Mouse (Mus musculus): Measurements from ENCODE around the gene Zswim3. TPM values are rescaled to one million over a fixed set of nuclear protein-coding genes. Genes with fewer than 3 reads are reported as not detected.
A peak's percentile ranks its signal among the peaks of the same experiment; 100 is the strongest.
"Not testable (repeated sequence)": the region's sequence is repeated elsewhere in the genome, so short reads cannot be mapped to it uniquely, and the experiment has no call there.

The Zswim3 gene
- total and polyA plus RNA-seq, 2 experiments: 0.82 to 0.83 TPM

DNA sequence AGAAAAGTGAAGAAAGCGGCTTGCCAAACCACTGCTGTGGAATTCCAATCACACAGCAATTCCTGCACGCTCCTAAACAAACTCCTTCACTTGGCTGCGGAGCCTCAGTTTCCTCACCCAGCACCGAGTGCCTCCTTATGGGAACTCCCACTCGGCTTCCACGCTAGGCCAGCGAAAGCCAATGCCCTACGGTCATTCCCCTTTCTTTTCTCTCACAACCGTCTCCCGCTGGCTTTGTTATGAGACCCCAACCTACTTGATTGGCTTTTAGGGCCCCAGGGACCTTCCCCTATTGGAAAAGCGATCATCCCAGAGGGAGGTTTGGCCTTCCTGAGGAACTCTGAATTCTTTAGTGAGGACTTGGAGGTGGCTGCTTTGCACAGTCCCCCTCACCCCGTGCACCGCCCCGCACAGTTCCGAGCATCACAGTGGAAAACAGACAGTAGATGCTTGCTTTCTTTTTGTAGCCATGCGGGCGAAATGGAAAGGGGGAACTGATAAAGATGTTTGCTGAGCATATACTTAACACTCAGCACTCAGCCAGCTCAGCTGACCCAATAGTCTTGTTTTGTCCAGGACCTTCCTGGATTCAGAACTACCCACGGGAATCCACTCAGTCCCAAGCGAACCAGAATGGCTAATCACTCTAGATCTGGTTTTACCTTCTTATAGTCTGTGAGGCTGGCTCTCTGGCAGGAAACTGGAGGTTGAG is 53.1 kb downstream of the Zswim3 start:
- H3K4me1 ChIP-seq (ENCODE audit: control insufficient read depth, insufficient read depth, low read length): peaks cover 13% of the 10 kb centered on the region
- no peak for TF ChIP-seq POLR2A (IDR thresholded peaks at IDR 0.05; ENCODE audit: extremely low read depth, insufficient read depth, low read length)
- no peaks in the 10 kb centered on the region for H3K27me3 ChIP-seq (ENCODE audit: control insufficient read depth, insufficient read depth, low read length)
- H3K27ac ChIP-seq (replicated peaks; ENCODE audit: insufficient read depth, low read depth, low read length): peak overlapping the region; percentile 11
- no peak for DNase-seq (ENCODE audit: extremely low read depth, low read depth, low spot score)
- no peaks in the 10 kb centered on the region; the same call in 1 of the 2 replicates for H3K36me3 ChIP-seq (ENCODE audit: control insufficient read depth, insufficient read depth, low read length)
- no peaks in the 10 kb centered on the region for H3K79me2 ChIP-seq (ENCODE audit: control insufficient read depth, insufficient read depth, low read length)
- peak overlapping the region; percentile 77; the same call in 1 of the 2 replicates for H3K4me3 ChIP-seq (ENCODE audit: insufficient read depth, low read depth, low read length)
- WGBS: 62% methylated on average over 19 of the region's 19 CpGs
- H3K9ac ChIP-seq (ENCODE audit: low read depth, low read length): no peak overlapping the region

GRCm38 (mm10) chr2:164859155-164859554 is 54.3 kb downstream of the Zswim3 start:
- Histone ChIP-seq H3K27ac (replicated peaks; ENCODE audit: insufficient read depth, low read depth, low read length) (peak overlapping the region; percentile 94), H3K79me2 (ENCODE audit: control insufficient read depth, insufficient read depth, low read length) (no peaks in the 10 kb centered on the region), H3K9ac (ENCODE audit: low read depth, low read length) (peak overlapping the region; percentile 61), H3K36me3 (ENCODE audit: control insufficient read depth, insufficient read depth, low read length) (no peaks in the 10 kb centered on the region), H3K4me3 (ENCODE audit: insufficient read depth, low read depth, low read length) (peak overlapping the region; percentile 35), H3K27me3 (ENCODE audit: control insufficient read depth, insufficient read depth, low read length) (no peaks in the 10 kb centered on the region), H3K4me1 (ENCODE audit: control insufficient read depth, insufficient read depth, low read length) (peaks cover 13% of the 10 kb centered on the region)
- TF ChIP-seq CTCF (IDR thresholded peaks at IDR 0.05; ENCODE audit: low read depth, low read length) (no peak), POLR2A (IDR thresholded peaks at IDR 0.05; ENCODE audit: extremely low read depth, insufficient read depth, low read length) (no peak)
- 45% methylated on average over 2 of the region's 2 CpGs for WGBS
- DNase-seq (ENCODE audit: extremely low read depth, low read depth, low spot score): no peak

DNA sequence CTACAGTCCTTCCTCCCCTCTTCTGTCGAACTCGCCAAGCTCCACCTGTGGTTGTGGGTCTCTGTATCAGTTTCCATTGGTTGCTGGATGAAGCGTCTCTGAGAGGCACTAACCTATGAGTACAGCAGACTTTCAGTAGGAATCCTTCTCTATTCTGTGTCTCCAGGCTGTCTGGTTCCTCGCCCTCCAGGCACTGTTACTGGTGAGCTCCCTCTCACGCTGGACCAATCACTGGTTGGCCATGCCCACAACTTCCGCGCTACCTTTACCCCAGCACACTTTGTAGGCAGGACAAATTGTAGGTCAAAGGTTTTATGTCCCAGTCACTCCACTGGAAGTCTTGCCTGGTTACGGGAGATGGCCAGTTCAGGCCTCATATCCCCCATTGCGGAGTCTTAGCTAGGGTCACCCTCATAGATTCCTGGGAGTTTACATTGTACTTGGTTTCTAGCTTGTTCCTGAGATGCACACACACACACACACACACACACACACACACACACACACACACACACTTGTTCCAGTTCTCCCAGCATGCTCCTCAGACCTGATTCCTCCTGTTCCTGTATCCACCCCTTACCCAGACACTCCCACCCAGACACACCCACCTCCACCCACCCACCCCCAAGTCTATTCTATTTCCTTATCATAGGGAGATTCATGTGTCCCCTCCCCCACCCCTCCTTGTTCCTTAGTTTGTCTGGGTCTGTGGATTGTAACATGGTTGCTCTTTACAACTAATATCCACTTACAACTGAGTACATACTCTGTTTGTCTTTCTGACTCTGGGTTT is 54.9 kb downstream of the Zswim3 start:
- Histone ChIP-seq H3K9ac (ENCODE audit: low read depth, low read length) (peak overlapping the region; percentile 61), H3K27me3 (ENCODE audit: control insufficient read depth, insufficient read depth, low read length) (no peaks in the 10 kb centered on the region), H3K79me2 (ENCODE audit: control insufficient read depth, insufficient read depth, low read length) (no peaks in the 10 kb centered on the region), H3K27ac (replicated peaks; ENCODE audit: insufficient read depth, low read depth, low read length) (peak overlapping the region; percentile 94), H3K4me1 (ENCODE audit: control insufficient read depth, insufficient read depth, low read length) (peaks cover 13% of the 10 kb centered on the region), H3K36me3 (ENCODE audit: control insufficient read depth, insufficient read depth, low read length) (no peaks in the 10 kb centered on the region), H3K4me3 (ENCODE audit: insufficient read depth, low read depth, low read length) (peak overlapping the region; percentile 35)
- 14% methylated on average over 9 of the region's 9 CpGs for WGBS
- DNase-seq (ENCODE audit: extremely low read depth, low read depth, low spot score): peak; percentile 97
- TF ChIP-seq POLR2A (IDR thresholded peaks at IDR 0.05; ENCODE audit: extremely low read depth, insufficient read depth, low read length) (peak; percentile 40; the same call in 1 of the 2 replicates), CTCF (IDR thresholded peaks at IDR 0.05; ENCODE audit: low read depth, low read length) (no peak)

DNA sequence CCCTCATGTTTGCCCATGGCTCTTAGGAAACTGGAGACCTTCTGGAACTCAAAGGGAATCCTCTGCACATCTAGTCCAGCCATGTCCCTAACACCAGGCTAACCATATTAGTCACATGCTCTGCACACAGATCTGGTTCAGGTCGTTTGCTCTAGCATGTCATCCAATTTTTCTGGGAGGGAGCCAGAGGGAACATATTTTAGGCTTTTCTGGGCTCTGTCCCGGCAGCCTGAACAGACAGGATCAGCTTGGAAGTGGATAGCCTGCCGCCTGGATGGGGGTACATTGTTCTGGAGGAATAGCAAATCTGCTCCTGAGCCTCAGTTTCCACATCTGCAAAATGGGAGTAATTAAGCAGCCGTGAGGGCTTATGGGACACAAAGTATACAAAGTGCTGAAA is 56.2 kb downstream of the Zswim3 start:
- Histone ChIP-seq H3K4me3 (ENCODE audit: insufficient read depth, low read depth, low read length) (no peak overlapping the region), H3K27ac (replicated peaks; ENCODE audit: insufficient read depth, low read depth, low read length) (0 out of 2 replicates have a peak overlapping the region, but pooled peaks have one; percentile 8), H3K27me3 (ENCODE audit: control insufficient read depth, insufficient read depth, low read length) (no peaks in the 10 kb centered on the region), H3K4me1 (ENCODE audit: control insufficient read depth, insufficient read depth, low read length) (peaks cover 12% of the 10 kb centered on the region), H3K36me3 (ENCODE audit: control insufficient read depth, insufficient read depth, low read length) (no peaks in the 10 kb centered on the region), H3K9ac (ENCODE audit: low read depth, low read length) (no peak overlapping the region), H3K79me2 (ENCODE audit: control insufficient read depth, insufficient read depth, low read length) (no peaks in the 10 kb centered on the region)
- WGBS: 69% methylated on average over 4 of the region's 4 CpGs
- TF ChIP-seq POLR2A (IDR thresholded peaks at IDR 0.05; ENCODE audit: extremely low read depth, insufficient read depth, low read length) (no peak), CTCF (IDR thresholded peaks at IDR 0.05; ENCODE audit: low read depth, low read length) (no peak)
- no peak for DNase-seq (ENCODE audit: extremely low read depth, low read depth, low spot score)

- H3K4me1 ChIP-seq (ENCODE audit: control insufficient read depth, insufficient read depth, low read length): peaks cover 11% of the 10 kb centered on the region
- peak overlapping the region; percentile 59 for H3K27ac ChIP-seq (replicated peaks; ENCODE audit: insufficient read depth, low read depth, low read length)
- no peak overlapping the region for H3K9ac ChIP-seq (ENCODE audit: low read depth, low read length)
- H3K79me2 ChIP-seq (ENCODE audit: control insufficient read depth, insufficient read depth, low read length): no peaks in the 10 kb centered on the region
- TF ChIP-seq CTCF (IDR thresholded peaks at IDR 0.05; ENCODE audit: low read depth, low read length): no peak
- TF ChIP-seq POLR2A (IDR thresholded peaks at IDR 0.05; ENCODE audit: extremely low read depth, insufficient read depth, low read length): no peak
- 45% methylated on average over 9 of the region's 9 CpGs for WGBS
- no peak overlapping the region for H3K4me3 ChIP-seq (ENCODE audit: insufficient read depth, low read depth, low read length)
- H3K27me3 ChIP-seq (ENCODE audit: control insufficient read depth, insufficient read depth, low read length): no peaks in the 10 kb centered on the region
- no peaks in the 10 kb centered on the region for H3K36me3 ChIP-seq (ENCODE audit: control insufficient read depth, insufficient read depth, low read length)
- DNase-seq (ENCODE audit: extremely low read depth, low read depth, low spot score): peak; percentile 54
These were observed 57.4 kb downstream of the Zswim3 start for GRCm38 (mm10) chr2:164862179-164862861.

DNA sequence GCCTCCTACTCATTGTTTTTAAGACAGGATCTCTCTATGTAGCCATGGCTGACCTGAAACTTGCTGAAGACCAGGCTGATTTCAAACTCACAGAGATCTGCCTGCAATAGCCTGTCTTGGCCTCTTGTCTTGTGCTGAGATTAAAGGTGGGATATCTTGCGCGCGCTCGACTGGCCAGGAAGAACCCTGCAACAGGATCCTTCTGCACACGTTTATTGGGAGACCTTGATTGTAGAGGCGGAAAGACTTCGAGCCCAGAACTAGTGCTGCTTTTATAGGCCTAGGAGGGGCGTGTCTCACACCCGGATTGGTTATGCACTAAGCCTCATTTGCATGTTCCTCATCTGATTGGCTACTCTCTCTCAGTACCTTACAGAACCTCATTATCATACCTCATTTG is 58.5 kb downstream of the Zswim3 start:
- peaks cover 11% of the 10 kb centered on the region for H3K4me1 ChIP-seq (ENCODE audit: control insufficient read depth, insufficient read depth, low read length)
- H3K27me3 ChIP-seq (ENCODE audit: control insufficient read depth, insufficient read depth, low read length); DNase-seq (ENCODE audit: extremely low read depth, low read depth, low spot score); H3K36me3 ChIP-seq (ENCODE audit: control insufficient read depth, insufficient read depth, low read length); H3K4me3 ChIP-seq (ENCODE audit: insufficient read depth, low read depth, low read length); H3K79me2 ChIP-seq (ENCODE audit: control insufficient read depth, insufficient read depth, low read length); H3K27ac ChIP-seq (replicated peaks; ENCODE audit: insufficient read depth, low read depth, low read length); H3K9ac ChIP-seq (ENCODE audit: low read depth, low read length): not testable (repeated sequence)
- WGBS: 97% methylated on average over 9 of the region's 9 CpGs

Measured in liver, adult 2 months (tissue).